Mouse (Mus musculus) intestine, postnatal 0 days (tissue): Measurements from ENCODE around the gene Pot1b. TPM values are rescaled to one million over a fixed set of nuclear protein-coding genes. Genes with fewer than 3 reads are reported as not detected.

ENCODE experiments used
- ATAC-seq: fragments of 200-750 bp; cut with Nextera tagmentation; 2 replicates; pipeline ENCODE4 v1.8.0; 2017; ENCODE audit warnings: mild to moderate bottlenecking, moderate TSS enrichment, moderate library complexity
- H3K27ac ChIP-seq: fragments of 300-500 bp; sonication (generic); 2 replicates; pipeline ENCODE4 v1.5.1; 2014; ENCODE audit warnings: mild to moderate bottlenecking, low read depth, low read length, moderate library complexity
- H3K27me3 ChIP-seq: fragments of 300-500 bp; sonication (generic); replicated peaks from 2 replicates; pipeline ENCODE4 v1.6.1; 2014; ENCODE audit warnings: low read length, mixed read lengths; ENCODE audit not compliant: control insufficient read depth, insufficient read depth
- H3K36me3 ChIP-seq: fragments of 300-500 bp; sonication (generic); 2 replicates; pipeline ENCODE4 v1.6.1; 2014; ENCODE audit warnings: mild to moderate bottlenecking, moderate library complexity; ENCODE audit not compliant: control insufficient read depth, insufficient read depth
- H3K4me1 ChIP-seq: fragments of 300-500 bp; sonication (generic); replicated peaks from 2 replicates; pipeline ENCODE4 v1.6.1; 2014; ENCODE audit warnings: antibody characterized with exemption, low read length, mixed read lengths; ENCODE audit not compliant: control insufficient read depth, insufficient read depth
- H3K4me2 ChIP-seq: fragments of 300-500 bp; sonication (generic); replicated peaks from 2 replicates; pipeline ENCODE4 v1.6.1; 2014; ENCODE audit warnings: low read depth, mild to moderate bottlenecking, moderate library complexity
- H3K4me3 ChIP-seq: fragments of 300-500 bp; sonication (generic); 2 replicates; pipeline ENCODE4 v1.5.1; 2014; ENCODE audit warnings: low read depth, low read length
- H3K9ac ChIP-seq: fragments of 300-500 bp; sonication (generic); 2 replicates; pipeline ENCODE4 v1.6.1; 2014; ENCODE audit warnings: mild to moderate bottlenecking, low read depth, low read length
- H3K9me3 ChIP-seq: fragments of 300-500 bp; sonication (generic); 2 replicates; pipeline ENCODE4 v1.6.1; 2016; ENCODE audit warnings: mixed run types; ENCODE audit not compliant: control insufficient read depth
- CTCF ChIP-seq: sonication (generic); IDR thresholded peaks from 2 replicates; pipeline ENCODE4 v1.5.1; 2016; ENCODE audit warnings: low read depth, mild to moderate bottlenecking, control low read depth, antibody characterized with exemption, moderate library complexity
- WGBS: fragments of 180-500 bp; shearing (Covaris S2); extraction: QIAGEN DNeasy Blood & Tissue Kit; methylation state at CpG from one replicate; pipeline ENCODE4 v1.1.7; 2014; 5-methylcytosine and 5-hydroxymethylcytosine counted together
- polyA plus RNA-seq: library from polyadenylated mRNA; unstranded; fragments of >200 nt; fragmentation: Nextera tagmentation; extraction: Ambion mirVana; gene quantifications from 2 replicates; pipeline ENCODE4 v1.2.1, GENCODE M21; 2015

Gene Pot1b
- polyA plus RNA-seq, 1 experiment from 2014 or later = 2.4 TPM

GRCm38 (mm10) chr17:55721270-55721669, 8.8 kb upstream of the Pot1b start:
- no peak overlapping the region for H3K9ac ChIP-seq
- no peaks in the 10 kb centered on the region for H3K36me3 ChIP-seq
- no peak for TF ChIP-seq CTCF
- 76% methylated on average over 1 of the region's 1 CpGs for WGBS
- H3K27ac ChIP-seq = no peak overlapping the region
- H3K27me3 ChIP-seq = no peaks in the 10 kb centered on the region
- no peak overlapping the region for H3K4me2 ChIP-seq
- ATAC-seq = no peak
- no peaks in the 10 kb centered on the region for H3K9me3 ChIP-seq
- H3K4me1 ChIP-seq = no peaks in the 10 kb centered on the region
- no peak overlapping the region for H3K4me3 ChIP-seq

GRCm38 (mm10) chr17:55702865-55703264, 9.6 kb downstream of the Pot1b start:
- H3K9ac ChIP-seq = no peak overlapping the region
- no peaks in the 10 kb centered on the region for H3K4me1 ChIP-seq
- H3K27ac ChIP-seq = no peak overlapping the region
- H3K27me3 ChIP-seq = no peaks in the 10 kb centered on the region
- H3K9me3 ChIP-seq = no peaks in the 10 kb centered on the region
- peaks cover 13% of the 10 kb centered on the region; the same call in 1 of the 2 replicates for H3K36me3 ChIP-seq
- H3K4me2 ChIP-seq = no peak overlapping the region
- WGBS = 74% methylated on average over 5 of the region's 5 CpGs
- ATAC-seq = no peak
- no peak overlapping the region for H3K4me3 ChIP-seq
- TF ChIP-seq CTCF = no peak

GRCm38 (mm10) chr17:55702161-55702820, 10.1 kb downstream of the Pot1b start:
- peak; percentile 82 for TF ChIP-seq CTCF
- Histone ChIP-seq H3K4me1 (no peaks in the 10 kb centered on the region), H3K36me3 (peaks cover 16% of the 10 kb centered on the region), H3K27me3 (no peaks in the 10 kb centered on the region), H3K27ac (no peak overlapping the region), H3K9ac (no peak overlapping the region), H3K9me3 (no peaks in the 10 kb centered on the region), H3K4me3 (no peak overlapping the region), H3K4me2 (no peak overlapping the region)
- WGBS = 67% methylated on average over 3 of the region's 3 CpGs
- ATAC-seq = no peak

GRCm38 (mm10) chr17:55699388-55699787, 13.0 kb downstream of the Pot1b start:
- no peak for ATAC-seq
- H3K4me1 ChIP-seq = no peaks in the 10 kb centered on the region
- H3K4me3 ChIP-seq = no peak overlapping the region
- H3K9ac ChIP-seq = no peak overlapping the region
- 90% methylated on average over 2 of the region's 2 CpGs for WGBS
- H3K27ac ChIP-seq = no peak overlapping the region
- H3K36me3 ChIP-seq = peaks cover 21% of the 10 kb centered on the region
- no peaks in the 10 kb centered on the region for H3K9me3 ChIP-seq
- no peaks in the 10 kb centered on the region for H3K27me3 ChIP-seq
- no peak overlapping the region for H3K4me2 ChIP-seq
- TF ChIP-seq CTCF = no peak

- Histone ChIP-seq H3K4me3 (no peak overlapping the region), H3K36me3 (peaks cover 6% of the 10 kb centered on the region; the same call in 1 of the 2 replicates), H3K4me2 (no peak overlapping the region), H3K27me3 (no peaks in the 10 kb centered on the region), H3K27ac (no peak overlapping the region), H3K9me3 (no peaks in the 10 kb centered on the region), H3K4me1 (no peaks in the 10 kb centered on the region), H3K9ac (no peak overlapping the region)
- WGBS = 83% methylated on average over 2 of the region's 2 CpGs
- TF ChIP-seq CTCF = no peak
- no peak for ATAC-seq
Measured at GRCm38 (mm10) chr17:55661099-55661498, 51.3 kb downstream of the Pot1b start.

GRCm38 (mm10) chr17:55625092-55625491, 87.3 kb downstream of the Pot1b start, which contains the start of gene Vmn2r118:
Gene Vmn2r118, minus strand, starts transcription at chr17:55625192.
- H3K36me3 ChIP-seq = no peaks in the 10 kb centered on the region
- H3K4me3 ChIP-seq = no peak within 1 kb of the TSS
- no peak within 1 kb of the TSS for H3K27ac ChIP-seq
- H3K4me1 ChIP-seq = no peaks in the 10 kb centered on the region
- no peak within 1 kb of the TSS for H3K4me2 ChIP-seq
- H3K9ac ChIP-seq = no peak within 1 kb of the TSS
- no peak for TF ChIP-seq CTCF
- no peaks in the 10 kb centered on the region for H3K27me3 ChIP-seq
- ATAC-seq = no peak
- H3K9me3 ChIP-seq = no peaks in the 10 kb centered on the region
- 89% methylated on average over 3 of the region's 3 CpGs for WGBS

Other genes with a start within 250 kb of the Pot1b start
- not detected in 2 replicates for gene Vmn2r118, start 87.4 kb downstream of the Pot1b start, polyA plus RNA-seq
- 0.31 TPM in 2 replicates for gene Adgre4, start 37.4 kb upstream of the Pot1b start, polyA plus RNA-seq
- 4.9 and 5.1 TPM in 2 replicates for gene Zfp119a, start 166.3 kb upstream of the Pot1b start, polyA plus RNA-seq
- gene Zfp959, start 179.5 kb upstream of the Pot1b start, polyA plus RNA-seq = 4.8 and 5.0 TPM in 2 replicates
- gene Zfp119b, start 236.9 kb upstream of the Pot1b start, polyA plus RNA-seq = 3.4 and 3.7 TPM in 2 replicates
- 1.5 and 1.6 TPM in 2 replicates for gene Ebi3, start 240.0 kb upstream of the Pot1b start, polyA plus RNA-seq
- gene Yju2, start 246.5 kb upstream of the Pot1b start, polyA plus RNA-seq = 10.2 and 10.9 TPM in 2 replicates